Mouse (Mus musculus) midbrain, embryonic 14.5 days (tissue): ENCODE data around the gene Nckipsd. TPM values are rescaled to one million over a fixed set of nuclear protein-coding genes. Genes with fewer than 3 reads are reported as not detected.

Experiments used
- ATAC-seq: fragments of 200-750 bp; cut with Nextera tagmentation; 2 replicates; pipeline ENCODE4 v1.8.0; 2017; ENCODE audit warnings: moderate number of reproducible peaks, moderate library complexity; ENCODE audit not compliant: low FRiP score, low TSS enrichment
- DNase-seq: peaks from one replicate; pipeline ENCODE4 v3.0.0-alpha.2; 2015
- H3K27ac ChIP-seq: fragments of 300-500 bp; sonication (generic); replicated peaks from 2 replicates; pipeline ENCODE4 v1.5.1; 2014; ENCODE audit warnings: mild to moderate bottlenecking, low read depth, low read length, moderate library complexity
- H3K27me3 ChIP-seq: fragments of 300-500 bp; sonication (generic); 2 replicates; pipeline ENCODE4 v1.6.1; 2014; ENCODE audit warnings: low read length, control low read depth, mixed read lengths; ENCODE audit not compliant: control insufficient read depth, insufficient read depth
- H3K36me3 ChIP-seq: fragments of 300-500 bp; sonication (generic); 2 replicates; pipeline ENCODE4 v1.6.1; 2014; ENCODE audit warnings: low read length, control low read depth; ENCODE audit not compliant: control insufficient read depth, insufficient read depth
- H3K4me1 ChIP-seq: fragments of 300-500 bp; sonication (generic); 2 replicates; pipeline ENCODE4 v1.6.1; 2014; ENCODE audit warnings: mild to moderate bottlenecking, antibody characterized with exemption, low read length, control low read depth; ENCODE audit not compliant: control insufficient read depth, insufficient read depth
- H3K4me2 ChIP-seq: fragments of 300-500 bp; sonication (generic); 2 replicates; pipeline ENCODE4 v1.6.1; 2014; ENCODE audit warnings: mild to moderate bottlenecking, low read length, moderate library complexity
- H3K4me3 ChIP-seq: fragments of 300-500 bp; sonication (generic); replicated peaks from 2 replicates; pipeline ENCODE4 v1.5.1; 2014; ENCODE audit warnings: low read depth, low read length
- H3K9ac ChIP-seq: fragments of 300-500 bp; sonication (generic); replicated peaks from 2 replicates; pipeline ENCODE4 v1.6.1; 2014; ENCODE audit warnings: mild to moderate bottlenecking, low read length, moderate library complexity
- H3K9me3 ChIP-seq: fragments of 300-500 bp; sonication (generic); 2 replicates; pipeline ENCODE4 v1.6.1; 2016; ENCODE audit warnings: low read length, control low read depth, mixed read lengths; ENCODE audit not compliant: control insufficient read depth
- WGBS: fragments of 180-500 bp; shearing (Covaris S2); extraction: QIAGEN DNeasy Blood & Tissue Kit; methylation state at CpG from one replicate; pipeline ENCODE4 v1.1.7; 2014; 5-methylcytosine and 5-hydroxymethylcytosine counted together
- polyA plus RNA-seq: library from polyadenylated mRNA; unstranded; fragments of >200 nt; fragmentation: Nextera tagmentation; extraction: Ambion mirVana; gene quantifications from 2 replicates; pipeline ENCODE4 v1.2.1, GENCODE M21; 2014

Nckipsd gene
- polyA plus RNA-seq, 1 experiment from 2014 or later, result 27.4 TPM

GRCm38 (mm10) chr9:108807674-108808073 lies 494 bp upstream of the Nckipsd start:
- DNase-seq (no peak), ATAC-seq (peak; percentile 29; the same call in 1 of the 2 replicates)
- H3K27me3 ChIP-seq, result no peaks in the 10 kb centered on the region
- H3K4me1 ChIP-seq, result peaks cover 8% of the 10 kb centered on the region
- H3K4me3 ChIP-seq, result peak overlapping the region; percentile 85
- peaks cover 69% of the 10 kb centered on the region for H3K36me3 ChIP-seq
- no peaks in the 10 kb centered on the region for H3K9me3 ChIP-seq
- no peak overlapping the region for H3K4me2 ChIP-seq
- 0 out of 2 replicates have a peak overlapping the region, but pooled peaks have one; percentile 72 for H3K27ac ChIP-seq
- WGBS, result 76% methylated on average over 5 of the region's 5 CpGs
- H3K9ac ChIP-seq, result no peak overlapping the region

- ATAC-seq, result no peak
- peak overlapping the region; percentile 88 for H3K9ac ChIP-seq
- peak overlapping the region; percentile 90 for H3K4me2 ChIP-seq
- H3K27me3 ChIP-seq, result no peaks in the 10 kb centered on the region
- H3K36me3 ChIP-seq, result peaks cover 69% of the 10 kb centered on the region
- peak overlapping the region; percentile 85 for H3K4me3 ChIP-seq
- no peak for DNase-seq
- 70% methylated on average over 5 of the region's 5 CpGs for WGBS
- H3K9me3 ChIP-seq, result no peaks in the 10 kb centered on the region
- H3K4me1 ChIP-seq, result peaks cover 8% of the 10 kb centered on the region
- no peak overlapping the region for H3K27ac ChIP-seq
Observed at GRCm38 (mm10) chr9:108809188-108809587, 1.0 kb downstream of the Nckipsd start.

DNA sequence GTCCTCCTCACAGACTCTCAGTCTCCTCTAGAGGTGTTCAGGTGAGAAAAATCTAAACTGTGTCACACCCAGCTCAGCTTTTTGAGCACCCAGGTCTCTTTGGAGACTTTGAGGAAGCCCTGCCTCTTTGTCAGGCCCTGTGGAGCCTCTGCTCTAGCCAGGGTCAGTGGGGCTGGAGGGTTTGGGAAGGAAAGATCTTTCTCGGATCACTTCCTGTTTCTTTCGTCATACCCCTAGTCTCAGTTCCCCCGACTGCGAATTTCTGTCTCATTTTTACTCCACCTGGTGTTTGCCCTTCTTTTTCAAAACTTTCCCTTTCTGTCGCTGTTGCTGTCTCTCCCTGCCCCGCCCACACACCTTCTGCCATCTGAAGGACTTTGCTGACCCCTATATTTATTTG lies 1.6 kb downstream of the Nckipsd start:
- Histone ChIP-seq H3K36me3 (peaks cover 69% of the 10 kb centered on the region), H3K9ac (no peak overlapping the region), H3K4me2 (no peak overlapping the region)

DNA sequence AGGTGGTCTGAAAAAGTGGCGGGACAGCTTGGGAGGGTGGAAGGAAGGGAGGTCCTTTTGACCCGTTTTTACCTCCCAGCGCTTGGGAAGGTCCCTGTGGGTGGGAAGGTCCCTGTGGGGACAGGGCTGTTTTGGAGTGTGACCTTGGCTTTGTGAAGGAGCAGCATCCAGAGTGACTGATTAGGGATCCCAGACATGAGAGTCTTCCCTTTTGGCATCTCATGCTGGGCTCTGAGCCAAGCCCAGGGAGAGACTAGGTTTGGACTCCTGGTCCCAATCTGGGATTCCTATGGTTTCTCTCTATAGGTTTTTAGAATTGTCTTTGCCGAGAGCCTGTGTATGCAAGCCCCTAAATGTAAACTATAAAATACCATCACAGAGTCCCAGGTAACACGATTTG lies 2.3 kb downstream of the Nckipsd start:
- Histone ChIP-seq H3K9me3 (no peaks in the 10 kb centered on the region), H3K27me3 (no peaks in the 10 kb centered on the region), H3K4me1 (peaks cover 8% of the 10 kb centered on the region), H3K36me3 (peaks cover 69% of the 10 kb centered on the region), H3K9ac (no peak overlapping the region), H3K27ac (no peak overlapping the region), H3K4me3 (no peak overlapping the region), H3K4me2 (no peak overlapping the region)
- DNase-seq, result no peak
- 82% methylated on average over 5 of the region's 5 CpGs for WGBS
- ATAC-seq, result no peak

More for the DNA sequence above, 1.6 kb downstream of the Nckipsd start:
- 94% methylated on average over 6 of the region's 6 CpGs for WGBS
- H3K27ac ChIP-seq, result no peak overlapping the region
- no peak for ATAC-seq
- H3K27me3 ChIP-seq, result no peaks in the 10 kb centered on the region
- no peak for DNase-seq
- no peak overlapping the region for H3K4me3 ChIP-seq
- H3K4me1 ChIP-seq, result peaks cover 8% of the 10 kb centered on the region
- no peaks in the 10 kb centered on the region for H3K9me3 ChIP-seq

GRCm38 (mm10) chr9:108815557-108815956 lies 7.4 kb downstream of the Nckipsd start:
- Histone ChIP-seq H3K27ac (no peak overlapping the region), H3K36me3 (peaks cover 75% of the 10 kb centered on the region), H3K4me1 (no peaks in the 10 kb centered on the region), H3K4me2 (no peak overlapping the region), H3K4me3 (no peak overlapping the region), H3K9me3 (no peaks in the 10 kb centered on the region), H3K27me3 (no peaks in the 10 kb centered on the region), H3K9ac (no peak overlapping the region)
- ATAC-seq (no peak), DNase-seq (no peak)
- 94% methylated on average over 7 of the region's 7 CpGs for WGBS

- Histone ChIP-seq H3K4me1 (peaks cover 8% of the 10 kb centered on the region), H3K4me2 (no peak overlapping the region), H3K4me3 (no peak overlapping the region), H3K27ac (no peak overlapping the region), H3K9ac (no peak overlapping the region), H3K27me3 (peaks cover 6% of the 10 kb centered on the region), H3K36me3 (peaks cover 40% of the 10 kb centered on the region), H3K9me3 (no peaks in the 10 kb centered on the region)
- 58% methylated on average over 3 of the region's 3 CpGs for WGBS
- DNase-seq (peak; percentile 75), ATAC-seq (no peak)
Observed at GRCm38 (mm10) chr9:108819495-108819894, 11.3 kb downstream of the Nckipsd start.

GRCm38 (mm10) chr9:108820077-108820476 lies 11.9 kb downstream of the Nckipsd start:
- ATAC-seq, result no peak
- Histone ChIP-seq H3K27ac (no peak overlapping the region), H3K36me3 (peaks cover 35% of the 10 kb centered on the region), H3K4me2 (no peak overlapping the region), H3K4me1 (peaks cover 8% of the 10 kb centered on the region), H3K9me3 (no peaks in the 10 kb centered on the region), H3K27me3 (peaks cover 6% of the 10 kb centered on the region), H3K4me3 (no peak overlapping the region), H3K9ac (no peak overlapping the region)
- 68% methylated on average over 5 of the region's 5 CpGs for WGBS
- no peak for DNase-seq

DNA sequence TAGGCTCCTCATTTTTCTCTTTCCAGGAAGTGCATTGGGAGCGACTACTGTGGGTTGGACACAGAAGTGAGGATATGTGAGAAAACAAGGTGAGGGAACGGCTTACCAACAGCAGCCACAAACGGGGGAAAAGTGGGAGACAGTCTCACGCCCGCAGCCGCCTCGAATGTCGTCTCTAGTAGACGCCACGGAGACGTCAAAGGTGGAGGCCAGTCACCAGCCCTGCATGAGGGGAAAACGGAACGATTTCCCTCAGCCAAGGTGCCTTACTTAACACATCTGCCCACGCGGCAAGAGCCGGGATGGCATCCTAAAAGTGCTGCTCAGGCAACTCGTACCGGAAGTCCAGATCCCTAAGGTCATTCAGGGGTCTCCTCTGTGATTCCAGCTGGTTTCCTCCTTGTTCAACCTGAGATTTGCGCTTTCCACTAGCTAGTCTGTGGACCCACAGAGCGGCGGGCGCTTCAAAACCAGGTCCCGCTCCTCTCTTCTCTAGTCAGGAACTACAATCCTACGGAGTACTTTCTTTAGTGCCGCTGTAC lies 16.0 kb downstream of the Nckipsd start:
- Histone ChIP-seq H3K36me3 (peaks cover 19% of the 10 kb centered on the region), H3K9me3 (no peaks in the 10 kb centered on the region), H3K4me3 (peak overlapping the region; percentile 72), H3K4me2 (peak overlapping the region; percentile 78), H3K27ac (peak overlapping the region; percentile 89), H3K9ac (peak overlapping the region; percentile 51), H3K4me1 (peaks cover 22% of the 10 kb centered on the region), H3K27me3 (peaks cover 8% of the 10 kb centered on the region)
- ATAC-seq (no peak), DNase-seq (peak; percentile 62)
- WGBS, result 4% methylated on average over 25 of the region's 25 CpGs

GRCm38 (mm10) chr9:108824755-108825413 lies 16.7 kb downstream of the Nckipsd start:
- ATAC-seq, result peak; percentile 89
- peaks cover 26% of the 10 kb centered on the region for H3K36me3 ChIP-seq
- WGBS, result under 1% methylated on average over 31 of the region's 31 CpGs

More at GRCm38 (mm10) chr9:108824755-108825413, 16.7 kb downstream of the Nckipsd start:
- Histone ChIP-seq H3K9me3 (no peaks in the 10 kb centered on the region), H3K9ac (peak overlapping the region; percentile 81), H3K4me3 (peak overlapping the region; percentile 72), H3K4me2 (peak overlapping the region; percentile 78), H3K27me3 (peaks cover 15% of the 10 kb centered on the region), H3K4me1 (peaks cover 28% of the 10 kb centered on the region), H3K27ac (peak overlapping the region; percentile 89)
- peak; percentile 96 for DNase-seq
